Mouse (Mus musculus): ENCODE results near the gene Fam234a.
"Not testable (repeated sequence)": the region's sequence is repeated elsewhere in the genome, so short reads cannot be mapped to it uniquely, and the experiment has no call there.

The Fam234a gene

GRCm38 (mm10) chr17:26234386-26234785, 9.7 kb downstream of the Fam234a start:
- in situ Hi-C loops (cut with MboI, MseI) = no loop called here

- in situ Hi-C loops (cut with MboI, MseI) = no loop called here
Measured at GRCm38 (mm10) chr17:26232863-26233262, 11.2 kb downstream of the Fam234a start.

- in situ Hi-C loops (cut with MboI, MseI) = no loop called here
Measured at GRCm38 (mm10) chr17:26231156-26231555, 12.9 kb downstream of the Fam234a start.

GRCm38 (mm10) chr17:26229776-26230175, 14.3 kb downstream of the Fam234a start:
- in situ Hi-C loops (cut with MboI, MseI) = no loop called here

GRCm38 (mm10) chr17:26225150-26225549, 18.9 kb downstream of the Fam234a start:
- in situ Hi-C loops (cut with MboI, MseI) = no loop called here

- in situ Hi-C loops (cut with MboI, MseI) = no loop called here
Measured at GRCm38 (mm10) chr17:26221508-26221907, 22.5 kb downstream of the Fam234a start.

- in situ Hi-C loops (cut with MboI, MseI) = no loop called here
Measured at GRCm38 (mm10) chr17:26212681-26213080, 31.4 kb downstream of the Fam234a start.

- in situ Hi-C loops (cut with MboI, MseI) = no loop called here
Measured at GRCm38 (mm10) chr17:26212241-26212640, 31.8 kb downstream of the Fam234a start.

GRCm38 (mm10) chr17:26207686-26208085, 36.4 kb downstream of the Fam234a start, which contains the start of gene Arhgdig:
TSS of gene Arhgdig (minus strand) at chr17:26207786.
- in situ Hi-C loops (cut with MboI, MseI) = no loop called here

- in situ Hi-C loops (cut with MboI, MseI) = no loop called here
Measured at GRCm38 (mm10) chr17:26206392-26206791, 37.6 kb downstream of the Fam234a start.

- in situ Hi-C loops (cut with MboI, MseI) = no loop called here
Measured at GRCm38 (mm10) chr17:26204766-26205165, 39.3 kb downstream of the Fam234a start.

- in situ Hi-C loops (cut with MboI, MseI) = no loop called here
Measured at GRCm38 (mm10) chr17:26203321-26203811, 40.7 kb downstream of the Fam234a start.

GRCm38 (mm10) chr17:26202737-26203136, 41.3 kb downstream of the Fam234a start, which contains the start of gene Rgs11:
TSS of gene Rgs11 (plus strand) at chr17:26202951.
- in situ Hi-C loops (cut with MboI, MseI) = no loop called here

- in situ Hi-C loops (cut with MboI, MseI) = no loop called here
Measured at GRCm38 (mm10) chr17:26201998-26202397, 42.0 kb downstream of the Fam234a start.

GRCm38 (mm10) chr17:26200831-26201705, 43.0 kb downstream of the Fam234a start:
- in situ Hi-C loops (cut with MboI, MseI) = no loop called here

- in situ Hi-C loops (cut with MboI, MseI) = no loop called here
Measured at GRCm38 (mm10) chr17:26198892-26199291, 45.1 kb downstream of the Fam234a start, which contains the start of gene Pdia2. TSS of gene Pdia2 (minus strand) at chr17:26199087.

- in situ Hi-C loops (cut with MboI, MseI) = no loop called here
Measured at GRCm38 (mm10) chr17:26192481-26193190, 51.4 kb downstream of the Fam234a start.

GRCm38 (mm10) chr17:26191486-26191885, 52.6 kb downstream of the Fam234a start:
- in situ Hi-C loops (cut with MboI, MseI) = not testable (repeated sequence)

GRCm38 (mm10) chr17:26188091-26188805, 55.8 kb downstream of the Fam234a start:
- in situ Hi-C loops (cut with MboI, MseI) = no loop called here

- in situ Hi-C loops (cut with MboI, MseI) = no loop called here
Measured at GRCm38 (mm10) chr17:26187592-26187991, 56.5 kb downstream of the Fam234a start.

- in situ Hi-C loops (cut with MboI, MseI) = no loop called here
Measured at GRCm38 (mm10) chr17:26181179-26181578, 62.9 kb downstream of the Fam234a start.

- in situ Hi-C loops (cut with MboI, MseI) = no loop called here
Measured at GRCm38 (mm10) chr17:26178611-26179010, 65.4 kb downstream of the Fam234a start.
